ENCODE assay signal across 15 mouse cellular contexts in genomic region chr4:151158250-151158649, GRCm38 (mm10).
DNase-seq lines count a peak whose midpoint lies in the region; ATAC-seq and TF ChIP-seq lines count a peak whose summit lies in the region.
"Had no signal": no experiment of that assay in that cellular context is flagged by ENCODE, and none has a peak within 500 bp of the region (broad histone marks: within the 10 kb centered on the region; RNA-seq: fewer than 3 reads in every experiment).

No protein-coding gene starts in this region.

- no peak overlapping the region for H3K4me3 ChIP-seq in heart, adult 2 months
- H3K4me3 ChIP-seq in liver, postnatal 0 days (ENCODE audit: low read depth, low read length) = no peak overlapping the region
- H3K4me3 ChIP-seq in liver, embryonic 11.5 days (ENCODE audit: low read depth, low read length) = no peak overlapping the region
- H3K4me3 ChIP-seq in E14TG2a.4 (replicated peaks; ENCODE audit: low read length) = no peak overlapping the region
- no peak overlapping the region for H3K4me3 ChIP-seq in olfactory bulb, adult 2 months (ENCODE audit: insufficient read depth, low read depth, low read length)
- H3K4me3 ChIP-seq: forebrain, embryonic 15.5 days; megakaryocyte, embryonic 14.5 days had no signal

- no peak for TF ChIP-seq EP300 in heart, adult 2 months (IDR thresholded peaks at IDR 0.05; ENCODE audit: insufficient read depth, low read depth, low read length)
- no peak for TF ChIP-seq EP300 in liver, postnatal 0 days (IDR thresholded peaks at IDR 0.05; ENCODE audit: low read depth)

- H3K79me2 ChIP-seq in heart, adult 2 months (replicated peaks; ENCODE audit: control insufficient read depth, insufficient read depth, low read length) = no peaks in the 10 kb centered on the region

- no peak overlapping the region for H3K27ac ChIP-seq in heart, adult 2 months
- H3K27ac ChIP-seq in liver, postnatal 0 days (ENCODE audit: low read depth) = no peak overlapping the region
- H3K27ac ChIP-seq in liver, embryonic 11.5 days (ENCODE audit: low read depth, low read length) = no peak overlapping the region
- no peak overlapping the region for H3K27ac ChIP-seq in olfactory bulb, adult 2 months (ENCODE audit: insufficient read depth, low read depth, low read length)
- H3K27ac ChIP-seq: forebrain, embryonic 15.5 days had no signal

- H3K4me2 ChIP-seq in liver, postnatal 0 days (ENCODE audit: low read depth, low read length) = no peak overlapping the region
- no peak overlapping the region for H3K4me2 ChIP-seq in liver, embryonic 11.5 days
- H3K4me2 ChIP-seq: forebrain, embryonic 15.5 days; heart, embryonic 11.5 days had no signal

- H3K36me3 ChIP-seq in heart, adult 2 months (ENCODE audit: control insufficient read depth, insufficient read depth, low read length) = no peaks in the 10 kb centered on the region
- H3K36me3 ChIP-seq in liver, postnatal 0 days (replicated peaks; ENCODE audit: insufficient read depth, low read length) = no peaks in the 10 kb centered on the region
- H3K36me3 ChIP-seq in liver, embryonic 11.5 days (ENCODE audit: control insufficient read depth, insufficient read depth, low read length) = no peaks in the 10 kb centered on the region
- H3K36me3 ChIP-seq in E14TG2a.4 (ENCODE audit: insufficient read depth, low read length) = no peaks in the 10 kb centered on the region
- H3K36me3 ChIP-seq: forebrain, embryonic 15.5 days had no signal

- intact Hi-C loops in heart, adult 2 months (cut with DNase I) = loop anchor here (5.0 to 10.0 kb wide), 5 partner anchors 124 to 764 kb away; no protein-coding TSS in a partner anchor
- intact Hi-C loops in left cerebral cortex, postnatal 10 days (cut with DNase I) = loop anchor here (5.0 to 10.0 kb wide), 2 partner anchors 127 to 699 kb away; no protein-coding TSS in a partner anchor

- H3K27me3 ChIP-seq in heart, adult 2 months (ENCODE audit: control insufficient read depth, insufficient read depth, low read length) = no peaks in the 10 kb centered on the region
- H3K27me3 ChIP-seq in liver, postnatal 0 days (ENCODE audit: insufficient read depth, low read length) = peaks cover 11% of the 10 kb centered on the region; the same call in 1 of the 2 replicates
- H3K27me3 ChIP-seq in liver, embryonic 11.5 days (replicated peaks; ENCODE audit: control insufficient read depth, insufficient read depth, low read length) = no peaks in the 10 kb centered on the region; the same call in 1 of the 2 replicates
- H3K27me3 ChIP-seq in E14TG2a.4 (ENCODE audit: insufficient read depth, low read length) = no peaks in the 10 kb centered on the region

- DNase-seq in heart, adult 2 months = no peak
- no peak for DNase-seq in heart, adult 8-10 months (ENCODE audit: low spot score)
- DNase-seq in liver, postnatal 0 days = no peak
- no peak for DNase-seq in liver, embryonic 11.5 days (ENCODE audit: low spot score)
- no peak for DNase-seq in left cerebral cortex, postnatal 10 days (ENCODE audit: extremely low spot score in 1 of 2, low spot score in 2 of 2)
- DNase-seq: adrenal gland, postnatal 14 days; gastrocnemius, postnatal 10 days; kidney, postnatal 25 days; retina, postnatal 1 day; thymus, postnatal 36 days had no signal

- no peak overlapping the region for H3K9ac ChIP-seq in heart, adult 2 months (ENCODE audit: low read depth, low read length)
- no peak overlapping the region for H3K9ac ChIP-seq in liver, postnatal 0 days (replicated peaks)
- H3K9ac ChIP-seq in liver, embryonic 11.5 days (ENCODE audit: low read depth, low read length) = no peak overlapping the region
- H3K9ac ChIP-seq: forebrain, embryonic 15.5 days had no signal

- WGBS in heart, adult 2 months = 50% methylated on average over 3 of the region's 3 CpGs
- WGBS in liver, postnatal 0 days (ENCODE audit: insufficient replicate concordance) = 45% methylated on average over 3 of the region's 3 CpGs
- WGBS in liver, embryonic 11.5 days = 45% methylated on average over 3 of the region's 3 CpGs
- 64% methylated on average over 3 of the region's 3 CpGs for WGBS in olfactory bulb, adult 2 months

- ATAC-seq in liver, postnatal 0 days = no peak
- ATAC-seq in liver, embryonic 11.5 days (replicated peaks; ENCODE audit: low FRiP score) = no peak
- ATAC-seq: forebrain, embryonic 15.5 days had no signal

- H3K9me3 ChIP-seq in liver, postnatal 0 days (ENCODE audit: low read length) = no peaks in the 10 kb centered on the region
- H3K9me3 ChIP-seq in liver, embryonic 11.5 days (ENCODE audit: control insufficient read depth, low read length) = no peaks in the 10 kb centered on the region
- H3K9me3 ChIP-seq in E14TG2a.4 (ENCODE audit: low read length) = no peaks in the 10 kb centered on the region
- H3K9me3 ChIP-seq: forebrain, embryonic 15.5 days; megakaryocyte, embryonic 14.5 days had no signal

- no peaks in the 10 kb centered on the region for H3K4me1 ChIP-seq in heart, adult 2 months (ENCODE audit: control insufficient read depth, insufficient read depth, low read length)
- H3K4me1 ChIP-seq in liver, postnatal 0 days (ENCODE audit: insufficient read depth) = no peaks in the 10 kb centered on the region
- no peaks in the 10 kb centered on the region for H3K4me1 ChIP-seq in liver, embryonic 11.5 days (replicated peaks; ENCODE audit: control insufficient read depth, insufficient read depth, low read length)
- H3K4me1 ChIP-seq in E14TG2a.4 (replicated peaks; ENCODE audit: low read depth, low read length) = peaks cover 11% of the 10 kb centered on the region; the same call in 1 of the 2 replicates
- peaks cover 6% of the 10 kb centered on the region; the same call in 1 of the 2 replicates for H3K4me1 ChIP-seq in olfactory bulb, adult 2 months (ENCODE audit: control insufficient read depth, insufficient read depth, low read length)

- peak; percentile 45 for TF ChIP-seq CTCF in heart, adult 2 months (IDR thresholded peaks at IDR 0.05)
- TF ChIP-seq CTCF in liver, postnatal 0 days (IDR thresholded peaks at IDR 0.05; ENCODE audit: low read depth) = peak; percentile 40
- peak; percentile 61 for TF ChIP-seq CTCF in E14TG2a.4 (conservative IDR thresholded peaks at IDR 0.05; ENCODE audit: low read length)
- TF ChIP-seq CTCF in olfactory bulb, adult 2 months (IDR thresholded peaks at IDR 0.05; ENCODE audit: insufficient read depth, low read depth, low read length) = peak; percentile 47; the same call in 1 of the 2 replicates

- TF ChIP-seq POLR2A in heart, adult 2 months (IDR thresholded peaks at IDR 0.05; ENCODE audit: insufficient read depth, low read depth, low read length) = no peak
- TF ChIP-seq POLR2A in olfactory bulb, adult 2 months (IDR thresholded peaks at IDR 0.05; ENCODE audit: insufficient read depth, low read depth, low read length) = no peak
